8 mouse cellular contexts compared by ENCODE assay signal in the genomic region with DNA sequence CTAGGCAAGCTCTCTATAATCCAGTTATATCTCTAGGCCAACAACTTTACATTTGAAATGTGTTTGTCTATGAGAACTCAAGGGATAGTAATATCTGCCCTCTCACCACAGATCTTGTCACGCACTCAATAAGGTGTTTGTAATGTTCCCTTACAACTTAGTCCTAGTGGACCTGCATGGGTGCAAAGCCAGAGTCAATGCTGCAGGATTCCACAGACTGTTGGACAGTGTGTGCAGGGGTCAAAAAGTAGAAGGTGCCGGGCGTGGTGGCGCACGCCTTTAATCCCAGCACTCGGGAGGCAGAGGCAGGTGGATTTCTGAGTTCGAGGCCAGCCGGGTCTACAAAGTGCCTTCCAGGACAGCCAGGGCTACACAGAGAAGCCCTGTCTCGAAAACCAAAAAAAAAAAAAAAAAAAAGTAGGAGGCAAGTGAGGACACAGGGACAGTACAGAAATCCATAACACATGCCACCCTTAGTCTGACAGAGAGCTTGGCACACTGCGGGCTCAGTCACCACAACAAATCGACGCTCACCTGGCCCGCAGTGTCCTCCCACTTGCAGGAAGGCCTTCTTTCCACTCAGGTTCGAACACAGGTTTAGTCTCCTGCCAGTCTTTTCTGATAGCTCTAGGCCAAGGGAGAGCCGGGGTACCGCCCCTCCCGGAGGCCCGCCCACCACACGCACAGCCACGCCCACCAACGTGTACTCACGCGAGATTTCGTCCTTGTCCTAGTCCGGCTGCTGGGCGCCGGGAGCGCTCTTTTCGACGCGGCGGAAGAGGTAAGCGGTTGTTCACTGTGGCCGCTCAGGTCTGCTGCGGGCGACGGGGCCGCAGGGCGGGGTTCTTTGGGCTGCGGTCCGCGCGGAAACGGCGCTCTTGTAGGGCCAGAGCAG. TPM values are rescaled to one million over a fixed set of nuclear protein-coding genes. Genes with fewer than 3 reads are reported as not detected.
DNase-seq lines count a peak whose midpoint lies in the region; ATAC-seq lines count a peak whose summit lies in the region.

TSS of gene Taf1d (plus strand) at position 712 of the 895 bp plus-strand sequence.

- H3K36me3 ChIP-seq in heart, embryonic 10.5 days, result peaks cover 37% of the 10 kb centered on the region
- H3K36me3 ChIP-seq in kidney, embryonic 15.5 days, result peaks cover 27% of the 10 kb centered on the region

- peak; percentile 99 to 100 for DNase-seq in B cell, adult 2 months
- DNase-seq in brain, adult 2 months (ENCODE audit: low read depth, low spot score), result peak; percentile 97
- DNase-seq in heart, embryonic 10.5 days (ENCODE audit: low spot score), result peak; percentile 96
- DNase-seq in liver, result peak; percentile 97
- peak; percentile 99 to 100 for DNase-seq in spleen, postnatal 4 days (ENCODE audit: low spot score in 2 of 2)

- peak within 1 kb of the TSS; percentile 91 for H3K4me3 ChIP-seq in heart, embryonic 10.5 days
- H3K4me3 ChIP-seq in kidney, embryonic 15.5 days (replicated peaks), result peak within 1 kb of the TSS; percentile 97

- ATAC-seq in erythroblast, adult 5-6 weeks (replicated peaks; ENCODE audit: low FRiP score, poor library complexity, severe bottlenecking), result peak; percentile 99
- ATAC-seq in kidney, embryonic 15.5 days (replicated peaks; ENCODE audit: low FRiP score), result peak; percentile 96
- ATAC-seq in monocyte, adult 5-6 weeks (replicated peaks; ENCODE audit: insufficient number of reproducible peaks, low FRiP score, low TSS enrichment, poor library complexity, severe bottlenecking), result peak; percentile 91

- WGBS in heart, embryonic 10.5 days, result 12% methylated on average over 45 of the region's 45 CpGs
- WGBS in kidney, embryonic 15.5 days, result 12% methylated on average over 44 of the region's 45 CpGs

- H3K27ac ChIP-seq in heart, embryonic 10.5 days, result peak within 1 kb of the TSS; percentile 98
- peak within 1 kb of the TSS; percentile 95 for H3K27ac ChIP-seq in kidney, embryonic 15.5 days

- H3K9ac ChIP-seq in kidney, embryonic 15.5 days, result peak within 1 kb of the TSS; percentile 99

- H3K4me1 ChIP-seq in heart, embryonic 10.5 days, result peaks cover 15% of the 10 kb centered on the region
- peaks cover 42% of the 10 kb centered on the region for H3K4me1 ChIP-seq in kidney, embryonic 15.5 days

- no peaks in the 10 kb centered on the region for H3K27me3 ChIP-seq in heart, embryonic 10.5 days (ENCODE audit: insufficient read depth, poor library complexity, severe bottlenecking)
- no peaks in the 10 kb centered on the region for H3K27me3 ChIP-seq in kidney, embryonic 15.5 days

- H3K4me2 ChIP-seq in kidney, embryonic 15.5 days, result peak within 1 kb of the TSS; percentile 63

- H3K9me3 ChIP-seq in heart, embryonic 10.5 days, result no peaks in the 10 kb centered on the region
- H3K9me3 ChIP-seq in kidney, embryonic 15.5 days (replicated peaks), result no peaks in the 10 kb centered on the region

RNA-seq across cellular contexts. Expression of gene Taf1d, which starts in this region (rescaled TPM):
- total RNA-seq in erythroblast, adult 5-6 weeks (2015; ENCODE audit: low replicate concordance), result 92.0 and 139 TPM in 2 replicates
- 429 and 577 TPM in 2 replicates for total RNA-seq in erythroblast, adult 5-6 weeks (2017; ENCODE audit: low replicate concordance)
- 50.8 and 72.8 TPM in 2 replicates for polyA plus RNA-seq in heart, embryonic 10.5 days (2016; fragmentation: Nextera tagmentation; extraction: Ambion mirVana)
- polyA plus RNA-seq in kidney, embryonic 15.5 days (2015; fragmentation: Nextera tagmentation; extraction: Ambion mirVana), result 94.4 and 94.9 TPM in 2 replicates
- 607 to 978 TPM (median 864 TPM) in 3 replicates for total RNA-seq in monocyte, adult 5-6 weeks (2017)

Comparison
In these comparisons a context has a peak if more than half of its experiments do, and no peak if none do; other contexts are left out.
1. Peak in every context shown above with its lines: DNase-seq, ATAC-seq, H3K4me3 ChIP-seq and H3K27ac ChIP-seq.